Mouse (Mus musculus) lung, adult 2 months (tissue): ENCODE measurements around the gene Brox.

Experiments
- CTCF ChIP-seq: fragments of 200-500 bp; IDR thresholded peaks from 2 replicates; pipeline ENCODE4 v1.5.1; 2011; ENCODE audit warnings: mild to moderate bottlenecking, low read length, control low read depth; ENCODE audit not compliant: insufficient read depth
- POLR2A ChIP-seq: fragments of 200-500 bp; IDR thresholded peaks from 2 replicates; pipeline ENCODE4 v1.6.1; 2011; ENCODE audit warnings: low read depth, mild to moderate bottlenecking, control low read depth, low read length, borderline replicate concordance; ENCODE audit errors: extremely low read depth

DNA sequence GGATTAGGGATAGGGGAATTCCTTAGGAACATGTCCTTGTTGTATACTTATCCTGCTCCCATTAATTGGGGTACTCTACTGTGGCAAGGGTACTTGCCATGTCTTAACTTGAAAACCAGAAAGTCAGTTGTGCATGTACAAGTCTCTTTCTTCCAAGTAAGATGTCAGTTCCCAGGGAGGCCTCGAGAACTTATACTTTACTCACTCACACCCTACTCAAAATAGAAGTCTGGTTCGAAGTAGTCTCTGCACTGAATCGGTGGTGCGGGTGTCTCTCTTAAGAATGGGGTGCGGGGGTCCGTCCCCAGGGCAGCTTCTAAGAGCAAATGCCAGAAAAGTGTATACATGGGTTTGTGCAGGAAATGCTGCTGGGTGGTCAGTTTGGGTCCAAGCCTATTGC lies 2.1 kb upstream of the Brox start:
- TF ChIP-seq CTCF (no peak), POLR2A (no peak)
